ENCODE assay signal across 16 mouse cellular contexts in genomic region chr12:52933832-52934231, GRCm38 (mm10).
"Had no signal": no experiment of that assay in that cellular context is flagged by ENCODE, and none has a peak within 500 bp of the region (broad histone marks: within the 10 kb centered on the region; RNA-seq: fewer than 3 reads in every experiment).

No protein-coding gene starts in this region.

- H3K9ac ChIP-seq: kidney, embryonic 15.5 days; limb, embryonic 13.5 days; liver, embryonic 15.5 days; lung, embryonic 14.5 days; midbrain, embryonic 13.5 days; neural tube, embryonic 12.5 days had no signal

- H3K27ac ChIP-seq: kidney, embryonic 15.5 days; limb, embryonic 13.5 days; liver, embryonic 15.5 days; macrophage; midbrain, embryonic 13.5 days; neural tube, embryonic 12.5 days had no signal

- H3K9me3 ChIP-seq: kidney, embryonic 15.5 days; limb, embryonic 13.5 days; liver, embryonic 15.5 days; midbrain, embryonic 13.5 days; neural tube, embryonic 12.5 days had no signal

- H3K27me3 ChIP-seq: kidney, embryonic 15.5 days; limb, embryonic 13.5 days; liver, embryonic 15.5 days; megakaryocyte, embryonic 14.5 days; midbrain, embryonic 13.5 days; neural tube, embryonic 12.5 days had no signal

- H3K36me3 ChIP-seq: kidney, embryonic 15.5 days; limb, embryonic 13.5 days; liver, embryonic 15.5 days; midbrain, embryonic 13.5 days; neural tube, embryonic 12.5 days had no signal

- H3K4me1 ChIP-seq: kidney, embryonic 15.5 days; liver, embryonic 15.5 days; megakaryocyte, embryonic 14.5 days; neural tube, embryonic 12.5 days had no signal

- DNase-seq: kidney, adult 2 months; kidney, postnatal 14 days; left cerebral cortex, postnatal 4 days; lung, embryonic 14.5 days; lung, postnatal 10 days; right cerebral cortex, adult 18-20 months; right cerebral cortex, postnatal 25 days; thymus, adult 18-20 months; thymus, postnatal 14 days had no signal

- ATAC-seq: midbrain, embryonic 13.5 days had no signal

- H3K4me3 ChIP-seq: kidney, embryonic 15.5 days; limb, embryonic 13.5 days; liver, embryonic 15.5 days; megakaryocyte, embryonic 14.5 days; midbrain, embryonic 13.5 days; neural tube, embryonic 12.5 days had no signal

- H3K4me2 ChIP-seq: kidney, embryonic 15.5 days; limb, embryonic 13.5 days; liver, embryonic 15.5 days; lung, embryonic 14.5 days; midbrain, embryonic 13.5 days; neural tube, embryonic 12.5 days had no signal
